Mouse (Mus musculus) G1E-ER4 (cell line): ENCODE results near the gene Brpf3. TPM values are rescaled to one million over a fixed set of nuclear protein-coding genes. Genes with fewer than 3 reads are reported as not detected.
A peak's percentile ranks its signal among the peaks of the same experiment; 100 is the strongest.

Source experiments
- GATA1 ChIP-seq: IDR thresholded peaks from one replicate; pipeline ENCODE4 v1.8.0; 2012; ENCODE audit warnings: low read length, inconsistent platforms
- polyA plus RNA-seq: library from polyadenylated mRNA; stranded (reverse); fragments of >175 nt; gene quantifications from 2 replicates; pipeline ENCODE4 v1.2.3, GENCODE M21; 2012

Gene Brpf3
- polyA plus RNA-seq, 1 experiment: 25.0 TPM

- TF ChIP-seq GATA1: no peak
These were observed 75.9 kb downstream of the Brpf3 start for GRCm38 (mm10) chr17:28876821-28877220.

DNA sequence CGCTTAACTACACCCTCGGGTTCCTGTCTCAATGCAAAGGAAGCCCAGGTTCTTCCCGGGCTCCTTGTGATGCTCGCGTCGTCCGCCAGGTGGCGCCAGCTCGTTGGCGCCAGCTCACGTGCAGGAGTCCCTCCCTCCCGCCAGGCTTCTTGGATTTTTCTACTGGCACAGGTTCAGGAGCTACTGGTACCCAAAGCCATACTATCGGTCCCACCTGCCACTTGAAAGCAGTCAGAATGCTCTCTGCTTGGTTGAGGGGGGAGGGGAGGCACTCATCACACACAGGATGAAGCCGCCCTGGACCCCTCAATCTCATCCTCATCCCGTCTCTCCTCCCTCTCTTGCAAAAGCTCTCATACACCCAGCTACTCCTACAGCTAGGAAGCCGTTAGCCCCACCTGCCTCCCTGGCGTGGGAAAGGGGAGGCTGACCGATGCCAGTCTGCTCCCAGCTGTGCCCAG, 79.1 kb downstream of the Brpf3 start:
- no peak for TF ChIP-seq GATA1

- TF ChIP-seq GATA1: peak; percentile 18
These were observed 81.4 kb downstream of the Brpf3 start for GRCm38 (mm10) chr17:28882316-28882715.

GRCm38 (mm10) chr17:28882810-28883209, 81.9 kb downstream of the Brpf3 start:
- no peak for TF ChIP-seq GATA1

GRCm38 (mm10) chr17:28883941-28884516, 83.1 kb downstream of the Brpf3 start:
- no peak for TF ChIP-seq GATA1

- no peak for TF ChIP-seq GATA1
These were observed 84.3 kb downstream of the Brpf3 start for GRCm38 (mm10) chr17:28885231-28885630.

GRCm38 (mm10) chr17:28886266-28886665, 85.4 kb downstream of the Brpf3 start:
- no peak for TF ChIP-seq GATA1

Other genes with a start within 250 kb of the Brpf3 start
- not detected in 2 replicates for gene Clps, start 240.3 kb upstream of the Brpf3 start, polyA plus RNA-seq
- gene Lhfpl5, start 225.4 kb upstream of the Brpf3 start, polyA plus RNA-seq: not detected in 2 replicates
- gene Srpk1, start 178.4 kb upstream of the Brpf3 start, polyA plus RNA-seq: 46.2 and 97.6 TPM in 2 replicates
- 0.05 and 0.40 TPM in 2 replicates for gene Slc26a8, start 110.9 kb upstream of the Brpf3 start, polyA plus RNA-seq
- 62.6 and 98.9 TPM in 2 replicates for gene Mapk14, start 109.8 kb upstream of the Brpf3 start, polyA plus RNA-seq
- 0.18 and 0.32 TPM in 2 replicates for gene AC170998.1, start 75.0 kb upstream of the Brpf3 start, polyA plus RNA-seq
- not detected in 2 replicates for gene Mapk13, start 31.8 kb upstream of the Brpf3 start, polyA plus RNA-seq
- gene Pnpla1, start 57.3 kb downstream of the Brpf3 start, polyA plus RNA-seq: not detected in 2 replicates
- gene 4930539E08Rik, start 114.2 kb downstream of the Brpf3 start, polyA plus RNA-seq: not detected in 2 replicates
- not detected in 2 replicates for gene Pxt1, start 142.8 kb downstream of the Brpf3 start, polyA plus RNA-seq
- 87.9 and 111 TPM in 2 replicates for gene Kctd20, start 150.9 kb downstream of the Brpf3 start, polyA plus RNA-seq
- gene Stk38, start 206.9 kb downstream of the Brpf3 start, polyA plus RNA-seq: 87.0 and 98.7 TPM in 2 replicates
- 12.2 and 231 TPM in 2 replicates for gene Srsf3, start 231.5 kb downstream of the Brpf3 start, polyA plus RNA-seq